Mouse (Mus musculus) forelimb bud, embryonic 11.5 days (tissue): ENCODE data around the gene Olfr490.

Experiments used
- DNase-seq: peaks from one replicate; pipeline ENCODE4 v3.0.0-alpha.2; 2012; ENCODE audit warnings: low read depth, low spot score

Olfr490 gene

DNA sequence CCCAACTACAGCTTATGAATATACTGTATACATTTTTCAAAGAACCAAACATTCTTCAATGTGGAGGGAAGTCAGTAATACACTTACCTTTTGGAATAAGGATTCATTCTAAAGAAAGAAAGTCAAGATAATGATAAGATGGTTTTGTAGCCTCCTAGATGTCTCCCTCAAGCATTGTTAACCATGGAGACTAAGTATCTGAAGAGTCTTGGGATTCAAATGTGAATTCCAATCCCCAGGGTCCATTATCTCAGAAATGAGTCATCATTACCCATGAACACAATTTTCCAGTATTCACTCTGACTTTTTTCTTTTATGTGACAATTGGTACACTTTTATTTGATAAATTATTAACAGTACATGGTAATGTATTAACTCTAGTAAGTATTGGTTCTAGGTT is at the start of gene Olfr490:
Gene Olfr490, minus strand, starts transcription at position 101 of the 400 bp plus-strand sequence.
- DNase-seq = no peak

DNA sequence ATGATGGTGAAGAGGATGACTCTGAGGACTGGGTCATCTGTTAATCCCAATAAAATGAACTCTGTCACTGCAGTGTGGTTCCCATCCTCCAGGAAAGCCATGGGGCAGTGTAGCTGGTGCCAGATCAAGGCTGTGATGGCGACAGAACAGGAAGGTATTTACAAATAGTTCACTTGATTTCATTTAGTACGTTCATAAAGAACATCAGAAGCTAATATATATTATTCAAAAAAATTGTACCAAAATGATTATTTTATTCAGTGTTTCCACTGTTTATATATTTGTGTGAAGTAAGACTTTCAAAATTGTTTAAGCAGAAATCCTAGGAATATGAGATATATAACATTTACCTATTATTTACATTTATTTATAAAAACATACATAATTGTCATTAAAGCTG is 34.8 kb upstream of the Olfr490 start, which contains the start of gene Olfr492:
Gene Olfr492, minus strand, starts transcription at position 101 of the 400 bp plus-strand sequence.
- no peak for DNase-seq

DNA sequence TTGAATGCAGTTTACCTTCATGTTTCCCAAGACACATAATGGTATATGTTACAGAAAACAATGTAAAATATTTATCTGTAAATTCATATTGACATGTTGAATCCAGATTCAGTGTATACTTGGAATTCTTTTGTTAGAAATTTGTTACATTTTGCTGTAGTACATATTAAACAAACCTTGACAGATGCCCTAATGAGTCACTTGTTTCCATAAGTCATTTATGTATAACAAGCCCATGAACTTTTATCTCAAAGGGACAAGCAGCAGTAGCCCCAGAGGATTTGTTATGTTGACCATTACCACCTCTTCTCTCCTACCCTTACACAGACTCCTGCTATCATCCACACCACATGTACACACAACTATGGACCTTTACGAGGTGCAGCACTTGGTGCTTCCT is 24.4 kb upstream of the Olfr490 start, which contains the start of gene Olfr491:
Gene Olfr491, plus strand, starts transcription at position 301 of the 400 bp plus-strand sequence.
- no peak for DNase-seq

DNA sequence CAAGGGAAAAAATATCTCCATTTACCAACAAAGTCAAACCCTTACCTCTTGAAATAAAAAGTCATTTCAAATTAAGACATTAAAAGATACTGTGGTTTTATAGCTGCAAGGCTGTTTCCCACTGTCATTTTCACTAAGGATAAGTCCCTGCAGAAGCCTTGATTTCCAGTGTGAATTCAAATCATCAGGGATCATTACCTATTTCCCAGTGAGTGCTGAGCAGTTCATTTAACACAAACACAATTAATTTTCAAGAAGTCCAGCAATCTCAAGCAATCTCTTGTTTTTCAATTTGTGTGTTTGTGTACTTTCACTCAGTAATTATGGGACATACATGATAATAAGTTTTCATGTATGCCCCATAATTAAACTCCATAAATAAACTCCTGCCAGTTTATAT is 30.5 kb downstream of the Olfr490 start, which contains the start of gene Olfr488:
Gene Olfr488, minus strand, starts transcription at position 101 of the 400 bp plus-strand sequence.
- DNase-seq = no peak
